Mouse (Mus musculus) heart, embryonic 14.5 days (tissue): Measurements from ENCODE around the gene 4931428F04Rik. TPM values are rescaled to one million over a fixed set of nuclear protein-coding genes. Genes with fewer than 3 reads are reported as not detected.
"Not testable (repeated sequence)": the region's sequence is repeated elsewhere in the genome, so short reads cannot be mapped to it uniquely, and the experiment has no call there.

ENCODE experiments used
- ATAC-seq: fragments of 200-750 bp; cut with Nextera tagmentation; 2 replicates; pipeline ENCODE4 v1.8.0; 2017; ENCODE audit warnings: low read depth, moderate TSS enrichment; ENCODE audit not compliant: insufficient number of reproducible peaks, insufficient read depth, low FRiP score
- H3K27ac ChIP-seq, 2 experiments: fragments of 200-500 bp in 1 of 2; fragments of 300-500 bp in 1 of 2; sonication (generic) in 1 of 2; replicated peaks in 1 of 2; 2 replicates each; pipeline ENCODE4 v1.5.1; 2012 to 2014; ENCODE audit warnings: low read depth in 2 of 2, low read length in 2 of 2, control low read depth in 1 of 2, mild to moderate bottlenecking in 1 of 2, mixed read lengths in 1 of 2; ENCODE audit not compliant: control insufficient read depth in 1 of 2, insufficient read depth in 1 of 2
- H3K27me3 ChIP-seq: fragments of 300-500 bp; sonication (generic); 2 replicates; pipeline ENCODE4 v1.6.1; 2014; ENCODE audit warnings: mild to moderate bottlenecking, low read length, control low read depth; ENCODE audit not compliant: control insufficient read depth, insufficient read depth
- H3K36me3 ChIP-seq: fragments of 300-500 bp; sonication (generic); 2 replicates; pipeline ENCODE4 v1.6.1; 2014; ENCODE audit warnings: mild to moderate bottlenecking, control low read depth, low read length, mixed read lengths; ENCODE audit not compliant: control insufficient read depth, insufficient read depth
- H3K4me1 ChIP-seq, 2 experiments: fragments of 200-500 bp in 1 of 2; fragments of 300-500 bp in 1 of 2; sonication (generic) in 1 of 2; 2 replicates each; pipeline ENCODE4 v1.6.1; 2012 to 2014; ENCODE audit warnings: low read length in 2 of 2, control low read depth in 1 of 2, mixed read lengths in 1 of 2; ENCODE audit not compliant: control insufficient read depth in 2 of 2, insufficient read depth in 2 of 2
- H3K4me2 ChIP-seq: fragments of 300-500 bp; sonication (generic); 2 replicates; pipeline ENCODE4 v1.6.1; 2014; ENCODE audit warnings: mild to moderate bottlenecking, low read length
- H3K4me3 ChIP-seq, 2 experiments: fragments of 200-500 bp in 1 of 2; fragments of 300-500 bp in 1 of 2; sonication (generic) in 1 of 2; 2 replicates each; pipeline ENCODE4 v1.5.1; 2012 to 2014; ENCODE audit warnings: low read length in 2 of 2, mild to moderate bottlenecking in 2 of 2, control low read depth in 1 of 2, low read depth in 1 of 2, moderate library complexity in 1 of 2; ENCODE audit not compliant: control insufficient read depth in 1 of 2, insufficient read depth in 1 of 2
- H3K9ac ChIP-seq: fragments of 300-500 bp; sonication (generic); 2 replicates; pipeline ENCODE4 v1.6.1; 2014; ENCODE audit warnings: mild to moderate bottlenecking, low read length
- H3K9me3 ChIP-seq: fragments of 300-500 bp; sonication (generic); 2 replicates; pipeline ENCODE4 v1.6.1; 2016; ENCODE audit warnings: low read length, control low read depth; ENCODE audit not compliant: control insufficient read depth
- WGBS: fragments of 180-500 bp; shearing (Covaris S2); extraction: QIAGEN DNeasy Blood & Tissue Kit; methylation state at CpG from one replicate; pipeline ENCODE4 v1.1.7; 2014; 5-methylcytosine and 5-hydroxymethylcytosine counted together
- polyA plus RNA-seq: library from polyadenylated mRNA; unstranded; fragments of >200 nt; fragmentation: Nextera tagmentation; extraction: Ambion mirVana; gene quantifications from 2 replicates; pipeline ENCODE4 v1.2.1, GENCODE M21; 2014

4931428F04Rik gene
- polyA plus RNA-seq, 1 experiment from 2014 or later: 4.0 TPM

DNA sequence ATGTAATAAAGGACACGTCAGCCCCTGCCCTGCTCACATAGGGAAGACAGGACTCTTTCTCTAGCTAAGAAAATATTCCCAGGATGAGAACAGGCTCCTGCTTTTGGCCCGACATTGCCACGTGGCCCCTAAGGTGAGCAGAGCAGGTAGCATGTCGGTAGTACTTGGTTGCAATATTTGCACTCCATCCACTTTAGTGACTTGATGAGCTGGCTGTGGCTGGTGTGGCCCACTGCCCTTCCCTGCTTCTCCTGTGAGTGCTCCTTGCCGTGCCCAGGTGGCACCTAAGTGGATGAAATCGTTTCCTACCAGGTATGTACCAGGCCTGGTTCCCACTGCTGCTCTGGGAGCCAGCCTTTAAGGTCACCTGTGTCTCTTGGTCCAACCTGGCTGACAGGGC is 37.7 kb downstream of the 4931428F04Rik start:
- no peak for ATAC-seq
- no peak overlapping the region for H3K9ac ChIP-seq
- H3K36me3 ChIP-seq: peaks cover 52% of the 10 kb centered on the region
- H3K27me3 ChIP-seq: peaks cover 6% of the 10 kb centered on the region; the same call in 1 of the 2 replicates
- no peak overlapping the region for H3K4me3 ChIP-seq
- no peak overlapping the region for H3K27ac ChIP-seq
- no peak overlapping the region for H3K4me2 ChIP-seq
- no peaks in the 10 kb centered on the region for H3K9me3 ChIP-seq
- WGBS: 89% methylated on average over 6 of the region's 6 CpGs
- H3K4me1 ChIP-seq: peaks cover 13 to 14% of the 10 kb centered on the region in 2 experiments; a peak in 3 of 4 replicates

DNA sequence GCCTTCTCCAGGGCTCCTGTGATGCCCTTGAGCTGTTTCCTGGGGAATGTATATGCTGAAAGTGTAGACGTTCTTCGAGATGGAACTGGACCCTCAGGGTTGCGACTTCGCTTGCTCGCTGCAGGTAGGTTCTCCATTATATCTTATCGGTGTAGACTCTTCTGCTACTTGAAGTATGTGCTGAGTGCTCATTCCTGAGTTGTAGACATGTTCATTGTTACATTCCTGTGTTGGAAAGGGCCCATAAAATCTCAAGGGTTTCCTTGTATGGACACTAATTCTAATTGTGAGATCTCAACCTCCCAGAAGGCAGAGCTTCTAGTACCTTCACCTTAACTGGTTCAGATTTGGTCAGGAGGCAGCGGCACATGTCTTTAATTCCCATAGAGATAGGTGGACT is 48.6 kb downstream of the 4931428F04Rik start:
- no peaks in the 10 kb centered on the region for H3K9me3 ChIP-seq
- H3K4me3 ChIP-seq: no peak overlapping the region
- H3K27me3 ChIP-seq: no peaks in the 10 kb centered on the region
- H3K4me1 ChIP-seq: no peaks in the 10 kb centered on the region
- 92% methylated on average over 7 of the region's 7 CpGs for WGBS
- peaks cover 59% of the 10 kb centered on the region for H3K36me3 ChIP-seq
- no peak for ATAC-seq
- no peak overlapping the region for H3K27ac ChIP-seq
- no peak overlapping the region for H3K9ac ChIP-seq
- H3K4me2 ChIP-seq: no peak overlapping the region

DNA sequence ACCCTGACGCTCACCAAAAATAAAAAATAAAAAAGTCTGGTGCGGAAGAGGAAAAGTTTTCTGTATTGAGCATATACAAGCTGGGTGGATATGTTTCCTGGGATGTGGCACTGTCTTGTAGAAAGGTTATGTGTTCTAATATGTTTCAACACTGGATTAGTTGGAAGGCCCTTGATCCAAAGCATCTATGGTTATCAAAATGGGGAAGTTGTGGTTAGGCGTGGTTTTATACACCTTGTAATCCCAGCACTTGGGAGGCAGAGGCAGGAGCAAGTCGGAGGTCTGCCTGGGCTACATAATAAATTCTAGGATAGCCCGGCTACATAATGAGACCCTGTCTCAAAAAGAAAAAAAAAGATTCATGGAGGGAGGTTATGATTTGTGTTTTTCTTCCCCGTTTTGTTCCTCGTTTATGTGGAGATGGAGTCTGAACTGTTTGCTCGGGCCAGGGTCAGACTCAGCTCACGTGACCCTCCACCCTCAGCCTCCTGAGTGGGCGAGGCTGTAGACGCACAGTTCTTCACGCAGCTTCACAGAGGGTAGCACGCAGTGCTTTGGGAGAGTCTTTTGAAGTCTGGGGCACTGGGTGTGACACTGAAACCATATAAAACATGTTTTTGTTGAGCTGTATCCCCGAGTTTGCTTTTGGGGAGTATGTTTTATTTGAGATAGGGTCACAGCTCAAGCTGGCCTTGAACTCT is 52.1 kb downstream of the 4931428F04Rik start:
- no peaks in the 10 kb centered on the region for H3K27me3 ChIP-seq
- WGBS: 90% methylated on average over 14 of the region's 14 CpGs
- no peak for ATAC-seq
- H3K4me3 ChIP-seq: no peak overlapping the region
- H3K9me3 ChIP-seq: no peaks in the 10 kb centered on the region
- H3K36me3 ChIP-seq: peaks cover 69% of the 10 kb centered on the region
- no peak overlapping the region for H3K27ac ChIP-seq
- no peak overlapping the region for H3K4me2 ChIP-seq
- no peaks in the 10 kb centered on the region for H3K4me1 ChIP-seq
- H3K9ac ChIP-seq: no peak overlapping the region

DNA sequence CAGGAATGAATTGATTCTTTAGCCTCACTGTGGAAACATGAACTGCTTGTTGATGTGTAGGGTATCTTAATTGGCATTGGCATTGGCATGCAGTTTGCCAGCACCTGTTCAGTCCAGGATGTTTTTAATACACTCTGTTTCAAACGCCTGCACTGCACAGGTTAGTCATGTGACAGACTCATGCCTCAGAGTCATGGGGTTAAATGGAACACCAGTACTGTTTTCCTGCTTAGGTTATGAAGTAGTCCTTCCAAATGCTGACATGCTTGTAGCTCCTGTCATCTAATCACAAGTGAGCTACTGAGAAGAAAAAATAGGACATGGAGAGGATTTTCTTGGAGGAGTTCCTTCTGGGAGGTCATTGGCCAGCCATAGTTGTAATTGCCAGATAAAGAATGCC is 54.5 kb downstream of the 4931428F04Rik start:
- no peak overlapping the region for H3K4me2 ChIP-seq
- no peaks in the 10 kb centered on the region for H3K27me3 ChIP-seq
- no peak overlapping the region for H3K4me3 ChIP-seq
- ATAC-seq: no peak
- no peak overlapping the region for H3K9ac ChIP-seq
- H3K9me3 ChIP-seq: no peaks in the 10 kb centered on the region
- peaks cover 50% of the 10 kb centered on the region for H3K36me3 ChIP-seq
- 53% methylated on average over 1 of the region's 1 CpGs for WGBS
- H3K27ac ChIP-seq: no peak overlapping the region
- H3K4me1 ChIP-seq: no peaks in the 10 kb centered on the region

DNA sequence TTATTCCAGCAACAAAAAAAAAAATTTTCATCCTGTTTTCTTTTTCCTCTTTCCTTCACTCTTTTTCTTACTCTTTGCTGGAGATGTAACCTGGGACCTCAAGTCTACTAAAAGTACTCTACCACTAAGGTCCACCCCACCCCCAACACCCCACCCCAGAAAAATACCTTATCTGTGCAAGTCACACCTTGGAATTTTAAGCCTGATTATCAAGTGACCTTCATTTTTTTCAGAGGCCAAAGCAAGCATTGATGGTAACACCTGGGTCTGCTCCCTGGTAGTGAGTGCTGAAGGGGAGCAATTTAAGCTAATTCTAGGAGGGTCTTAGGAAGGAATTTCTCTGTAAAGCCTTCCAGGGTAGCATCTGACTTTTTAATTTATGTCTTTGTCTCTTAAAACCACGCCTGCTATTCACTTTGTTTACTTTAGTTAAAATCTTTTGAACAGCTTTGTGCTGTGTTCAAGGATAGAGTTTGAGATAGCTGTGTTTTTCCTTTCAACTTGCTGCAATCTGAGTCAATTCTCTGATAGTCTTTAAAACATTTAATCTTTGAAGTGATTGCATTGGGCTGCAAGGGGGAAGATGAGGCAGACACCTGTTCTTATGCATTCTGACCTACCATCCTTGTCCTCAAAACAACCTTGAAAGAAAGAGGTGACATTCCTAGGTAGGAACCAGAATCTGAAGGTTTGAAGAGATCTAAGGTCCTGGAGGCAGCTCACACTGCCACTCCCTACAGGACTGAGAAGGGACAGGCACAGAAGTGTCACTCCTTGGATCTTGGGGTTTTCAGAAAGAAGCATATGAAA is 56.3 kb downstream of the 4931428F04Rik start:
- Histone ChIP-seq H3K27me3 (no peaks in the 10 kb centered on the region), H3K4me2 (no peak overlapping the region), H3K4me1 (no peaks in the 10 kb centered on the region), H3K9me3 (no peaks in the 10 kb centered on the region), H3K36me3 (peaks cover 32% of the 10 kb centered on the region), H3K9ac (no peak overlapping the region), H3K4me3 (no peak overlapping the region), H3K27ac (no peak overlapping the region)
- ATAC-seq: no peak
- 73% methylated on average over 1 of the region's 1 CpGs for WGBS

DNA sequence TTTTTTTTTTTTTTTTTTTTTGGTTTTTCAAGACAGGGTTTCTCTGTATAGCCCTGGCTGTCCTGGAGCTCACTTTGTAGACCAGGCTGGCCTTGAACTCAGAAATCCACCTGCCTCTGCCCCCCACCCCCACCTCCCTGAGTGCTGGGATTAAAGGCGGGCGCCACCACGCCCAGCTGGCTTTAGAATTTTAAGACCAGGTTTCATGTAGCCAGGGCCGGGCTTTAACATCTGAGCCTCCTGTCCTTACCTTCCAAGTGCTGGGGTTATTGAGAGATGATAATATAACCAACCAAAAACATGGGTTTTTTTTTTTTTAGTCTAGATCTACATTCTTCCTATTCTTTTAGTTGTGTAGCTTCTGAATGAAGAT is 57.4 kb downstream of the 4931428F04Rik start:
- H3K9me3 ChIP-seq, H3K27ac ChIP-seq, H3K9ac ChIP-seq, H3K4me3 ChIP-seq, H3K27me3 ChIP-seq, ATAC-seq, H3K4me1 ChIP-seq, H3K4me2 ChIP-seq: not testable (repeated sequence)
- 91% methylated on average over 4 of the region's 4 CpGs for WGBS
- peaks cover 30% of the 10 kb centered on the region for H3K36me3 ChIP-seq

DNA sequence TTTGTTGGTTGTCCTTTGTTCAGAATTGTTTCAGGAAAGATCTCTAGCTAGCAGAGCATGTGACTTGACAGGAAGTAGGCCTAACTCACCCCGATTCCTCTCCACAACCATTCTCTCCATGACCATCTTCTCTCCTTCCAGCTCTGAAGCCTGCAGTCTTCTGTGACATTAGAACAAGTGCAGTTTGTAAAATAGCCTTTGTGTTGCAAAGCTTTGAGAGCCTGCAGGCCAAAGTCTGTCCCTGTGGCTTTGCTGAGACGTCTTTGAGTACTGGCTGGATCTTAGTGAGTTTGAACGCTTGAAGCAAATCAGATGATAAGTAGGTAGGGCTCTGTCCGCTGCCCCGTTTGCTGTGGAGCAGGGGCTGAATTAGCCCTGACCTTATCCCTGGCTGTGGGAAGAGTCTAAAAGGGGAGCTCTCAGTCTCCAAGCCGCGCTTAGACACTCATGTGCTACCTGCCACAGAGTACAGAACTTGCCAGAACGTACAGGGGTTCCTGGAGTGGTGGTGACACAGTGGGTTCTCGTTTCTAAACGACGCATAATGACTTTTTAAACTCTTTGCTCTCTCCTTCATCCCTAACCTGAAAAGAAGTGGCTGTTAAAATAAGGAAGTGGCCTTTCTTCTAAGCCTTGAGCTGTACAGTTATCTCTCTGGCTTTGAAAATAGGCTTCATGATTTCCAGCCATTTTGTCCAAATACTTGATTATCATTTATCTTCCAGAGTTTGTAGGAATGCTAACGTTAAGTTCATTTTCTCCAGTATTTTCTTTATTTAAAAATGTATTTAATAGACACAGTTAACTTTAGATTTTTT is 58.0 kb downstream of the 4931428F04Rik start:
- Histone ChIP-seq H3K36me3 (peaks cover 27% of the 10 kb centered on the region), H3K4me1 (no peaks in the 10 kb centered on the region), H3K4me3 (no peak overlapping the region), H3K9ac (no peak overlapping the region), H3K27ac (no peak overlapping the region), H3K9me3 (no peaks in the 10 kb centered on the region), H3K4me2 (no peak overlapping the region), H3K27me3 (no peaks in the 10 kb centered on the region)
- no peak for ATAC-seq
- WGBS: 74% methylated on average over 12 of the region's 12 CpGs
